Mouse (Mus musculus) kidney, adult 2 months (tissue): Measurements from ENCODE around the gene Fbxo47.

ENCODE experiments used
- CTCF ChIP-seq: fragments of 200-500 bp; conservative IDR thresholded peaks from 2 replicates; pipeline ENCODE4 v1.5.1; 2011; ENCODE audit warnings: low read depth, mild to moderate bottlenecking, control low read depth, low read length, moderate library complexity, mixed read lengths; ENCODE audit not compliant: insufficient read depth, insufficient read length
- POLR2A ChIP-seq: fragments of 200-500 bp; IDR thresholded peaks from one replicate; pipeline ENCODE4 v1.6.1; 2011; ENCODE audit warnings: low read depth, low read length, control low read depth

- no peak for TF ChIP-seq POLR2A
- TF ChIP-seq CTCF, result peak; percentile 53
These were observed 43.4 kb downstream of the Fbxo47 start, which contains the start of gene B230217C12Rik for GRCm38 (mm10) chr11:97840539-97840954.
